Mouse (Mus musculus): ENCODE data around the gene Orai1. TPM values are rescaled to one million over a fixed set of nuclear protein-coding genes. Genes with fewer than 3 reads are reported as not detected.
"Not testable (repeated sequence)": the region's sequence is repeated elsewhere in the genome, so short reads cannot be mapped to it uniquely, and the experiment has no call there.

Gene Orai1
- polyA plus RNA-seq, 1 experiment from 2014 or later = 13.1 TPM

DNA sequence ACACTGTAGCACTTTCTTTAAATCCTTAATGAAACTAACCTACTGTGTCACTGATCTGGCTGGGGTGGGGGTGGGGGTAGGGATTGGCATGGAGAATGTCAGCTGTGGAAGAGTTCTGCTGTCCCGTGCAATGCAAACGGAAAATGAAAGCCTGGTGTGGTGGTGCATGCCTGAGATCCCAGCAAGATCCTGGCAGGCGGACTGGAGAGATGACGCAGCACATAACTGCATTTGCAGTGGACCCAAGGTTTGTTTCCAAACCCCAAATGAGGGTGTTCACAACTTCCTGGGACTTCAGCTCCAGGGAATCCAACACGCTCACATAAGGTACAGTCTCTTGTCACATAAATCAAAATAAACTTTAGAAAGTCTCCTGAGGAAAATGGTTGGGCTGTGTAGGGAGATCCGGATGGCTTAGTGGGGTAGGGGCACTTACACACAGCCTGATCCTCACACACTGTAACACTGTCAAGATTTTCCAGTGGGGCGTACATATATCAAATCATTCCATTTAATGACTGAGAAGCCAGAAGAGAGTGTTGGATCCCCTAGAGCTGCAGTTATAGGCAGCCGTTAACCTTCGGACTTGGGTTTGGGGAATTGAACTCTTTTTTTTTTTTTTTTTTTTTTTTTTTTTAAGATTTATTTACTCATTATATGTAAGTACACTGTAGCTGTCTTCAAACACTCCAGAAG, 46.0 kb downstream of the Orai1 start:
- Histone ChIP-seq H3K9ac (no peak overlapping the region), H3K4me3 (no peak overlapping the region), H3K36me3 (no peaks in the 10 kb centered on the region), H3K4me1 (replicated peaks) (peaks cover 7% of the 10 kb centered on the region; the same call in 1 of the 2 replicates), H3K9me3 (no peaks in the 10 kb centered on the region), H3K27ac (replicated peaks) (no peak overlapping the region), H3K27me3 (no peaks in the 10 kb centered on the region), H3K4me2 (no peak overlapping the region)
- 86% methylated on average over 9 of the region's 9 CpGs for WGBS
- no peak for ATAC-seq (ENCODE audit: low read depth)

DNA sequence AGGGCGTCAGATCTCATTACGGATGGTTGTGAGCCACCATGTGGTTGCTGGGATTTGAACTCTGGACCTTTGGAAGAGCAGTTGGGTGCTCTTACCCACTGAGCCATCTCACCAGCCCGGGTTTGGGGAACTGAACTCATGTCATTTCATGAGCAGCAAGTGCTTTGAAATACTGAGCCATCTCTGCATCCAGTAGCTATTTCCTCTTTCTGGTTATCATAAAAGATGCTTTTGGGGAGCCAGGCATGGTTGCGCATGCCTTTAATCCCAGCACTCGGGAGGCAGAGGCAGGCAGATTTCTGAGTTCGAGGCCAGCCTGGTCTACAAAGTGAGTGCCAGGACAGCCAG, 46.5 kb downstream of the Orai1 start:
- H3K27me3 ChIP-seq; H3K4me1 ChIP-seq (replicated peaks); H3K4me3 ChIP-seq; H3K27ac ChIP-seq (replicated peaks); H3K36me3 ChIP-seq; ATAC-seq (ENCODE audit: low read depth); H3K9ac ChIP-seq; H3K9me3 ChIP-seq; H3K4me2 ChIP-seq: not testable (repeated sequence)
- whole genome bisulfite sequencing = 84% methylated on average over 6 of the region's 6 CpGs

DNA sequence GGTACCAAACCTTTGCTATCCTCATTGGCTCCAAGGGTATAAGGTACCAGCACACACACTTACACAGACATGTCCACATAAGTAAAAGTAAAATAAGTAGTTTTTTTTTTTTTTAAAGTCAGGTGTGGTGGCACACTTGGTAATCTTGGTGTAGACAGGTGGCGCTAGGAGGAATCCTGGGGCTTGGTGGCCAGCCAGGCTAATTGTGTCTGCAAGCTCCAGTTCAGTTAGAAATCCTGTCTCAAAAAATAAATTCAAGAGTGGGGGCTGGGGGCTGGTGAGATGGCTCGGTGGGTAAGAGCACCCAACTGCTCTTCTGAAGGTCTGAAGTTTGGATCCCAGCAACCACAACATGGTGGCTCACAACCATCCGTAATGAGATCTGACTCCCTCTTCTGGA, 48.3 kb downstream of the Orai1 start:
- no peaks in the 10 kb centered on the region for H3K36me3 ChIP-seq
- 93% methylated on average over 3 of the region's 3 CpGs for WGBS
- no peak for ATAC-seq (ENCODE audit: low read depth)
- H3K27me3 ChIP-seq = no peaks in the 10 kb centered on the region
- H3K4me1 ChIP-seq (replicated peaks) = peaks cover 7% of the 10 kb centered on the region; the same call in 1 of the 2 replicates
- no peaks in the 10 kb centered on the region for H3K9me3 ChIP-seq
- no peak overlapping the region for H3K27ac ChIP-seq (replicated peaks)
- no peak overlapping the region for H3K4me3 ChIP-seq
- no peak overlapping the region for H3K9ac ChIP-seq
- H3K4me2 ChIP-seq = no peak overlapping the region

DNA sequence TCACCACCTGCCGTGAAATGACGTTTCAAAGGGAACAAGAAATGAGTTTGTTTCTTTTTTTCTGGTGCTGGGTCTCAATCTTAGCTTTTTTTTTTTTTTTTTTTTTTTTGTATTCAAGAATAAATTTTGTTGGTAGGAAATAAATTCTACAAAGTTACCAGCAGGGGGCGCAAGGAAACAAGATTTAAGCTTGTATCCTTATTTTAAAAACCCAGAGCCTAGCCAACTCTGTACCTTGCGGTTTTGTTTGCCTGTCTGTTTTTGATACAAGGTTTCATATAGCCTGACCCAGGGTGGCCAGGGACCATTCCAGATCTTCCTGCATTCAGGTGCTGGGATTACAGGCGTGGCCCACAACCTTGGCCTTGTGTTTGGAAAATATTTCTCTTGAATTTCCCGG, 49.3 kb downstream of the Orai1 start:
- no peak overlapping the region for H3K4me2 ChIP-seq
- no peaks in the 10 kb centered on the region for H3K9me3 ChIP-seq
- H3K4me3 ChIP-seq = no peak overlapping the region
- WGBS = 30% methylated on average over 6 of the region's 6 CpGs
- H3K27me3 ChIP-seq = no peaks in the 10 kb centered on the region
- no peak overlapping the region for H3K27ac ChIP-seq (replicated peaks)
- ATAC-seq (ENCODE audit: low read depth) = no peak; the same call in 1 of the 2 replicates
- H3K4me1 ChIP-seq (replicated peaks) = no peaks in the 10 kb centered on the region
- H3K36me3 ChIP-seq = no peaks in the 10 kb centered on the region
- H3K9ac ChIP-seq = no peak overlapping the region

DNA sequence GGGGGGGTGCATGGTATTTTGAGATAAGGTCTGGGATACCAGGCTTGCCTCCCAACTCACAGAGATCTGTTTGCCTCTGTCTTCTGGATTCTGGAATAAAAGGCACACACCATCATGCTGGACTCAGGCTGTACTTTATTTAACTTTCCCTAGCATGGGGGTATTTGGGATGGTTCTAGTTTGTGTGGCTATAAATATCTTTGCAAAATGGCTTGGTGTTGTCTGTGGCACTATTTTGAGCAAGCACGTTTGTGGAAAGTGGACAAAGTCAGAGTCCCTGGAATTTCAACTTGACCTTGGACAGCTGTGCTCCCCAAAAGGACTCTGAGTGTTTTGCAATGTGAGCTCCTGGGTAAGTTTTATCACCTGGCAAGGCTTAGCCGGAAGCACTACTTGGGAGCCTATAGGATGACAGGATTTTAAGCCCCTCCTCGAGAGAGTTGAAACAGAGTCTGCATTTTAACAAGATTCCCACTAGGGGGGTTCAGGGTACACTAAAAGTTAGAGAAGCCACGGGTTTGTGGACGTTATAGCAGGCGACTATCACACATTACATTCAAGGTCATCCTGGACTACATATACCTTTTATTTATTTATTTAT, 52.6 kb downstream of the Orai1 start:
- Histone ChIP-seq H3K27ac (replicated peaks) (no peak overlapping the region), H3K4me2 (no peak overlapping the region), H3K4me1 (replicated peaks) (no peaks in the 10 kb centered on the region), H3K9me3 (no peaks in the 10 kb centered on the region), H3K4me3 (no peak overlapping the region), H3K9ac (no peak overlapping the region), H3K36me3 (no peaks in the 10 kb centered on the region), H3K27me3 (no peaks in the 10 kb centered on the region)
- 0 out of 2 replicates have a peak, but pooled peaks have one; percentile 15 for ATAC-seq (ENCODE audit: low read depth)
- WGBS = 25% methylated on average over 6 of the region's 6 CpGs

DNA sequence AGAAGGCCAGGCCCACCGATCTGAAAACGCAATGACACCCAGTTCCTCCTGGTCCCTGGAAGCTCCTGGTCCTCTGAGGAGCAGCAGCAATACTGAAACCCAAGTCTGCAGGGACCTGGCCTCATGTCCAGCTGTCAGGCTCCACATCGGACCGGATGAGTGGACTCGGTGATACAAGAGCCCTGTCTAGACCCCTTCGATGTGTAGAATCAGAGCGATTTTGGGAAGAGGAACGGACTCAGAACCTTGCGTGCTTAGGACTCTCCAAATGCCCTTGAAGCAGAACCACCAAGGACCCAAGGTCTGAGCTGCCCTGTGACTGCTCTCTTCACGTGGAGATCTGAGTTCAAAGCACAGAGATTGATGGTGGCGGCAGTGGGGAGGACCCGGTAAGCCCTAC, 53.2 kb downstream of the Orai1 start, which contains the start of gene Tmem120b:
TSS of gene Tmem120b (plus strand) at position 301 of the 400 bp plus-strand sequence.
- no peaks in the 10 kb centered on the region for H3K27me3 ChIP-seq
- H3K9me3 ChIP-seq = no peaks in the 10 kb centered on the region
- no peak for ATAC-seq (ENCODE audit: low read depth)
- WGBS = 87% methylated on average over 12 of the region's 12 CpGs
- no peak within 1 kb of the TSS for H3K4me3 ChIP-seq
- no peak within 1 kb of the TSS for H3K9ac ChIP-seq
- no peaks in the 10 kb centered on the region for H3K4me1 ChIP-seq (replicated peaks)
- H3K27ac ChIP-seq (replicated peaks) = no peak within 1 kb of the TSS
- H3K4me2 ChIP-seq = no peak within 1 kb of the TSS
- no peaks in the 10 kb centered on the region for H3K36me3 ChIP-seq

DNA sequence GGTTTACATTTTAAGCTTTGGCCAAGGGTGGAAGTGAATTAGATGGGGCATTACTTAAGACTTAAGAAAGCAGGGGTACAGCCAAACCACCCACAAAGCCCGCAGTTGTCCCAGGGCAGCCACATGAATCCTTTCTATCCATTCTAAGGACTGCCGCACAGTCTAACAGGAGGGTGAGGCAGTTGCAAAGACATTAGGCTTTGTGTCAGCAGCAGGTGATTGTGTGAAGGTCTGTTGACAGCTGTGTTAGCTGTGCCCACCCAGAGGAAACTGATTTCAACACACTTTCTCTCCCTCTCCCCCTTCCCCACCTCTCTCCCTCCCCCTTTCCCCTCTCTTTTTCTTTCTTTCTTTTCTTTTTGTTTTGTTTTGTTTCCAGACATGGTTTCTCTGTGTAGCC, 53.8 kb downstream of the Orai1 start:
- H3K27me3 ChIP-seq = no peaks in the 10 kb centered on the region
- H3K36me3 ChIP-seq = no peaks in the 10 kb centered on the region
- H3K4me2 ChIP-seq = no peak overlapping the region
- H3K4me3 ChIP-seq = no peak overlapping the region
- 83% methylated on average over 2 of the region's 2 CpGs for WGBS
- ATAC-seq (ENCODE audit: low read depth) = no peak
- no peak overlapping the region for H3K9ac ChIP-seq
- H3K27ac ChIP-seq (replicated peaks) = no peak overlapping the region
- H3K9me3 ChIP-seq = no peaks in the 10 kb centered on the region
- H3K4me1 ChIP-seq (replicated peaks) = no peaks in the 10 kb centered on the region

DNA sequence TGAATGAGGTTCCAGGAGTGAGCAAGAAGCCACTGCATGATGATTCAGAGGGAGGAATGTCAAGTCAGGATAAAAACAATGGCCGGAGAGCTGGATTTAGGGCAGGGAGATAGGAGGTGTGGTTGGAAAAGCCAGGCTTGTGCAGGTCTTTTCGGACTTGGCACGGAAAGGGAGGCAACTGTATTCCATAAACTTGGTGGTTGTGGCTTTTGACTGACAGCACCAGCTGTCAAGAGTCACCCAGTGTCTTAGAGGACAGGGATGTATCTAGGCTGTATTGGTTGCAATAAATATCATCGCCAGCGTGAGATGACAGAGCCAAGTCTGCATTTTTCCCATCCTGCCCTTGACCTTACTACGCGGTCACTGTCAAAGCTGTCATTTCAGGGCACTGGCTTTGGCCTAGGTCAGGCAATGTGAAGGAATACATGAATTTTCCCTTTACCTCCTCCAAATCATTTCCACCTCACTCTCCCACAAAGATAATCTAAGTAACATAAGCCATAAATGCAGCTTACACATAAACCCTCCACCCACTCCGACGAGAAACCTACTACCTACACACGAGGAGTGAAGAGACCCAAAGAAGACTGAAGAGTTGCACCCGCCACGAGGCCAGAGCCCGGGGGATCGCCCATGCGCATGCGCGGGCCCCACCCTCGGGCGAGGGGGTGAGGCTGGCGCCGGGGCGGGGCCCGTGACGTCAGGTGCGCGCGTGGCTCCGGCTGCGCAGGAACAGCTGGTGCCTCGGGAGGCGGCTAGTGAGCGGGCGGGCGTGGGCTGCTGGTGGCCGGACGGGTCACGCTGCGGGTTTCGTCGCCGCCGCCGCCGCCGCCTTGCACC, 60.9 kb downstream of the Orai1 start:
- no peaks in the 10 kb centered on the region for H3K27me3 ChIP-seq
- 8% methylated on average over 45 of the region's 45 CpGs for WGBS
- H3K4me2 ChIP-seq = peak overlapping the region; percentile 95

DNA sequence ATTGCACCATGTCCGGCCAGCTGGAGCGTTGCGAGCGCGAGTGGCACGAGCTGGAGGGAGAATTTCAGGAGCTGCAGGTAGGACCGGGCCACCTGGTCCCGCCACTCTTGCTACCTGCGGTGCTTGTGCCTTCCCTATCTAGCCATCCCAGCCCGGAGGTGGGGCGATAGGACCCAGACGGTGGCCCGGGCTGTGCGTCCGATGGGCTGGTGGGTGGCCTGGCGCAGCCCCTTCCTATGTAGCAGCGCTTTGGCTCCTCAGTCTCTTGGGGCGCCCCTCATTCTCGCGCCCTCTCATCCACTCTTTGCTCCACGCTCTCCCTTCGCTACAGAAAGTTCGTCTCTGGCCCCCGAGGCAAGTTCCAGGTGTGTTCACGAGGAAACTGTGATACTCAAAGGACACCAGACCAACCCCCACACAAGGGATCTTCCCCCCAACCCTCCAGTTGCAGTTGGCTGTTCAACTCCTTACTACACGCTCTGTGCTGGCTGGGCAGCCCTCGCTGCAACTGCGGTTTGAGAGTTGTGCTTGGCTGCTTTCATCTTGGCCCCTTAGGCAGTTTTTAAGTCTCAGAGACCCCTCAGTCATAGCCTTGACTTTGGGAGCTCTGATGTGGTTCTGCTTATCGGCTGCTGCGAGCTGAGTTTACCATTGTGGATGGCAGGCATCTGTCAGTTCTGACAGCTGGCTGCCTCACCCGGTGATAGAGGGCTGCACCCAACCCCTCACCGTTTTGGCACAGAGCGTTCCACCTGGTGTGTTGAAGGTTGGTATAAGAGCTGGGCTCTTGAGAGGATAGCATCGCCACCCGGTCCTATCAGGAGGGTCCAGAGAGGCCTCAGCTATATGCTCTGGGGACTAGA, 61.8 kb downstream of the Orai1 start:
- ATAC-seq (ENCODE audit: low read depth) = peak; percentile 93
- WGBS = 5% methylated on average over 35 of the region's 35 CpGs
- peak overlapping the region; percentile 82 for H3K4me3 ChIP-seq
- peak overlapping the region; percentile 74 for H3K27ac ChIP-seq (replicated peaks)
- H3K4me1 ChIP-seq (replicated peaks) = peaks cover 30% of the 10 kb centered on the region
- H3K36me3 ChIP-seq = no peaks in the 10 kb centered on the region
- peak overlapping the region; percentile 80 for H3K9ac ChIP-seq
- no peaks in the 10 kb centered on the region for H3K27me3 ChIP-seq
- peak overlapping the region; percentile 95 for H3K4me2 ChIP-seq
- H3K9me3 ChIP-seq = no peaks in the 10 kb centered on the region

More for the DNA sequence above, 60.9 kb downstream of the Orai1 start:
- peak overlapping the region; percentile 75 for H3K27ac ChIP-seq (replicated peaks)
- ATAC-seq (ENCODE audit: low read depth) = peak; percentile 94
- peak overlapping the region; percentile 82 for H3K4me3 ChIP-seq
- peaks cover 30% of the 10 kb centered on the region for H3K4me1 ChIP-seq (replicated peaks)
- no peaks in the 10 kb centered on the region for H3K36me3 ChIP-seq
- peak overlapping the region; percentile 80 for H3K9ac ChIP-seq
- H3K9me3 ChIP-seq = no peaks in the 10 kb centered on the region

DNA sequence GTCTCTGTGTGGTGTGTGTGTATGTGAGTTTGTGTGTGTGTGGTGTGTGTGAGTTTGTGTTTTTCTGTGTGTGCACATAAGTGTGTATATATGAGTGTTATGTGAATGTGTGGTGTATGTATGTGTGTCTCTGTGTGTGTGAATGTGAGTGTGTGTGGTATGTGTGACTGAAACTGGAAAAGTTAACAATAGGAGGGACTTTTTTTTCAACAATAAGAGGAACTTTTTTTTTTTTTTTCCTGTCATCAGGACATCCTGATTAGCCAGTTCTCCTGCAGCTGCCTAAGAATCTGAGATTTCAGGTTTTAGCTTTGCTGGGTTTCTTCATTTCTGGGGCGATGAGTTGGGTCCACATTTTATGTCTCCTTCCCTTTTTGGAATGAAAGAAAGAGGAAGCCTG, 64.7 kb downstream of the Orai1 start:
- H3K27ac ChIP-seq (replicated peaks) = no peak overlapping the region
- H3K9me3 ChIP-seq = no peaks in the 10 kb centered on the region
- no peak for ATAC-seq (ENCODE audit: low read depth)
- no peak overlapping the region for H3K4me2 ChIP-seq
- H3K4me1 ChIP-seq (replicated peaks) = peaks cover 30% of the 10 kb centered on the region
- H3K4me3 ChIP-seq = no peak overlapping the region
- H3K9ac ChIP-seq = no peak overlapping the region
- no peaks in the 10 kb centered on the region for H3K27me3 ChIP-seq
- H3K36me3 ChIP-seq = no peaks in the 10 kb centered on the region
- WGBS = 70% methylated on average over 1 of the region's 1 CpGs

DNA sequence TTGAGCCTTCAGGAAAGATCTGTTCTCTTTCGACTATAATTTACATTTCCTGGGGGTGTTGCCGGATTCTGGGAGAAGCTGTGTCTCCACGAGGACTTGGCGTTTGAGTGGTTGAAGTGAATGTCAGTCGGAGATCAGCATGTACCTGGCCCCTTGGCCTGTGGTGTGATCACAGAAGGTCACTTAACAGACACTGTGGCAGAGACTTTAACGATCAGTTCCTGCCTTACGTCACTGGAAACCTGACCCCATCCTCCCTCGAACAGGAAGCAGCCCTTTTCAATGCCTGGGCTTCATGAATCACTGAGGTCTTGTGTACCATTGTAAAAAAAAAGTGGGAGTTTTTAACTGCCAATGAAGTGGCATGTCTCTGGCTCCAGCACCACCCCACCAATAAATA, 65.2 kb downstream of the Orai1 start:
- no peak overlapping the region for H3K27ac ChIP-seq (replicated peaks)
- ATAC-seq (ENCODE audit: low read depth) = no peak
- no peak overlapping the region for H3K4me2 ChIP-seq
- H3K9me3 ChIP-seq = no peaks in the 10 kb centered on the region
- WGBS = 76% methylated on average over 8 of the region's 8 CpGs
- no peaks in the 10 kb centered on the region for H3K27me3 ChIP-seq
- H3K36me3 ChIP-seq = no peaks in the 10 kb centered on the region
- no peak overlapping the region for H3K9ac ChIP-seq
- peaks cover 30% of the 10 kb centered on the region for H3K4me1 ChIP-seq (replicated peaks)
- H3K4me3 ChIP-seq = no peak overlapping the region
